Mouse (Mus musculus) liver, embryonic 16.5 days (tissue): ENCODE results near the gene Nup93. TPM values are rescaled to one million over a fixed set of nuclear protein-coding genes. Genes with fewer than 3 reads are reported as not detected.

Source experiments
- ATAC-seq: fragments of 200-750 bp; cut with Nextera tagmentation; 2 replicates; pipeline ENCODE4 v1.8.0; 2017; ENCODE audit warnings: low read depth, mild to moderate bottlenecking, moderate number of reproducible peaks, moderate library complexity
- H3K27ac ChIP-seq: fragments of 300-500 bp; sonication (generic); 2 replicates; pipeline ENCODE4 v1.5.1; 2014; ENCODE audit warnings: mild to moderate bottlenecking, low read length
- H3K27me3 ChIP-seq: fragments of 300-500 bp; sonication (generic); 2 replicates; pipeline ENCODE4 v1.6.1; 2014; ENCODE audit warnings: low read depth, low read length, mixed read lengths; ENCODE audit not compliant: control insufficient read depth, insufficient read depth
- H3K36me3 ChIP-seq: fragments of 300-500 bp; sonication (generic); 2 replicates; pipeline ENCODE4 v1.6.1; 2014; ENCODE audit warnings: mild to moderate bottlenecking; ENCODE audit not compliant: control insufficient read depth, insufficient read depth
- H3K4me1 ChIP-seq: fragments of 300-500 bp; sonication (generic); 2 replicates; pipeline ENCODE4 v1.6.1; 2014; ENCODE audit warnings: low read depth, low read length, mixed read lengths; ENCODE audit not compliant: control insufficient read depth
- H3K4me2 ChIP-seq: fragments of 300-500 bp; sonication (generic); 2 replicates; pipeline ENCODE4 v1.6.1; 2014; ENCODE audit warnings: low read depth, low read length, mixed read lengths
- H3K4me3 ChIP-seq: fragments of 300-500 bp; sonication (generic); 2 replicates; pipeline ENCODE4 v1.5.1; 2014; ENCODE audit warnings: low read depth, mild to moderate bottlenecking, low read length
- H3K9ac ChIP-seq: fragments of 300-500 bp; sonication (generic); 2 replicates; pipeline ENCODE4 v1.6.1; 2014; ENCODE audit warnings: low read depth, low read length
- H3K9me3 ChIP-seq: fragments of 300-500 bp; sonication (generic); replicated peaks from 2 replicates; pipeline ENCODE4 v1.6.1; 2016; ENCODE audit warnings: low read length; ENCODE audit not compliant: control insufficient read depth
- WGBS: fragments of 180-500 bp; shearing (Covaris S2); extraction: QIAGEN DNeasy Blood & Tissue Kit; methylation state at CpG from one replicate; pipeline ENCODE4 v1.1.7; 2014; ENCODE audit not compliant: insufficient replicate concordance; 5-methylcytosine and 5-hydroxymethylcytosine counted together
- polyA plus RNA-seq: library from polyadenylated mRNA; unstranded; fragments of >200 nt; fragmentation: Nextera tagmentation; extraction: Ambion mirVana; gene quantifications from 2 replicates; pipeline ENCODE4 v1.2.1, GENCODE M21; 2015

Gene Nup93
- polyA plus RNA-seq, 1 experiment from 2014 or later = 34.0 TPM

GRCm38 (mm10) chr8:94272612-94273011, 58.2 kb downstream of the Nup93 start:
- no peak for ATAC-seq
- Histone ChIP-seq H3K36me3 (no peaks in the 10 kb centered on the region), H3K27ac (no peak overlapping the region), H3K4me2 (no peak overlapping the region), H3K4me3 (no peak overlapping the region), H3K27me3 (no peaks in the 10 kb centered on the region), H3K9me3 (no peaks in the 10 kb centered on the region), H3K4me1 (no peaks in the 10 kb centered on the region), H3K9ac (no peak overlapping the region)
- WGBS = 34% methylated on average over 3 of the region's 3 CpGs

- no peaks in the 10 kb centered on the region for H3K9me3 ChIP-seq
- 78% methylated on average over 5 of the region's 5 CpGs for WGBS
- ATAC-seq = no peak
- no peak overlapping the region for H3K9ac ChIP-seq
- no peaks in the 10 kb centered on the region for H3K4me1 ChIP-seq
- no peaks in the 10 kb centered on the region for H3K36me3 ChIP-seq
- H3K27ac ChIP-seq = no peak overlapping the region
- no peaks in the 10 kb centered on the region for H3K27me3 ChIP-seq
- no peak overlapping the region for H3K4me2 ChIP-seq
- H3K4me3 ChIP-seq = no peak overlapping the region
Measured at GRCm38 (mm10) chr8:94273289-94273850, 59.0 kb downstream of the Nup93 start.

GRCm38 (mm10) chr8:94274030-94274429, 59.7 kb downstream of the Nup93 start:
- 60% methylated on average over 5 of the region's 5 CpGs for WGBS
- Histone ChIP-seq H3K9me3 (no peaks in the 10 kb centered on the region), H3K4me2 (no peak overlapping the region), H3K4me3 (no peak overlapping the region), H3K4me1 (no peaks in the 10 kb centered on the region), H3K27ac (no peak overlapping the region), H3K9ac (no peak overlapping the region), H3K27me3 (no peaks in the 10 kb centered on the region), H3K36me3 (no peaks in the 10 kb centered on the region)
- ATAC-seq = no peak

DNA sequence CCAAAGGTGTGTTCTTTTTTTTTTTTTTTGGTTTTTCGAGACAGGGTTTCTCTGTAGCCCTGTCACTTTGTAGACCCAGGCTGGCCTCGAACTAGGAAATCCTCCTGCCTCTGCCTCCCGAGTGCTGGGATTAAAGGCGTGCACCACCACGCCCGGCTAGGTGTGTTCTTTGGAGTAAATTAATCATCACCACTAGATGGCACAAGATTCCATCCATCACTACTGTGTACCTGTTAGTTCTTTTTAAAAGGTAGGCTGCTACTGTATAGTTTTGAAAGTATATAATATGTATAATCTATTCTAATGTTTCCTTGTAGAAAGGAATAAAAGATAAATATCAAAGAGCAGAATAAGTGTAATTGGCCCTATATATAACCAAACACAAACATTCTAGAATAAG, 63.9 kb downstream of the Nup93 start:
- H3K27me3 ChIP-seq = no peaks in the 10 kb centered on the region
- 72% methylated on average over 6 of the region's 6 CpGs for WGBS
- H3K27ac ChIP-seq = no peak overlapping the region
- no peak overlapping the region for H3K4me3 ChIP-seq
- H3K9ac ChIP-seq = no peak overlapping the region
- no peaks in the 10 kb centered on the region for H3K9me3 ChIP-seq
- no peaks in the 10 kb centered on the region for H3K36me3 ChIP-seq
- no peaks in the 10 kb centered on the region; the same call in 1 of the 2 replicates for H3K4me1 ChIP-seq
- ATAC-seq = no peak
- no peak overlapping the region for H3K4me2 ChIP-seq

DNA sequence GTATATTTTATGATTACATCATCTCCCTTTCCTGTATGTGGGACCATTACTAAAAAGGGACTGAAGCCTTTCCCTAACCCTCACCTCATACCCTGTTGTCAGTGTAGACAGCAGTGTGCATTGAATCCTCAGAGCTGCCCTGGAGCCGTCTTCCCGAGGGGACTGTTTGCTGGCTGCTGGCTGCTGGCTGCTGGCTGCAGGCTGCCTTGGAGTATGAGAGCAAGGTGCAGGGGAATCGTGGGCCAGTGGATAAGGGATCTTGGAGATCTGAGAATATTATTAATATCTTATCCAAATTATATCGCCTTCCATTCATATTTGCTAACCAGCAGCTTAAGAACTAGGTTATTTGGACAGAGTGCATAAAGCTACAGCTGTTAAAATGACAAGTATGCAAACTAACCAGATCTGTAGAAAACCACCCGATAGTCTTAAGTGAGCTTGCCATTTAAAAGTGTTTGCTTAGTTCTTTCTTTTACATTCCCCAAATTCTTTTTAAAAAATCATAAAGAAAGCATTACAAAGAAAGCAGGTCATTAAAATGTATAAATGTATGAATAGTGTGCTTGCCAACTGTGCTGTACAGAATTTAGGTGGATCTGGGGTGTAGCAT, 65.7 kb downstream of the Nup93 start:
- Histone ChIP-seq H3K4me2 (no peak overlapping the region), H3K27ac (no peak overlapping the region), H3K4me1 (no peaks in the 10 kb centered on the region; the same call in 1 of the 2 replicates), H3K9ac (no peak overlapping the region), H3K9me3 (no peaks in the 10 kb centered on the region), H3K36me3 (no peaks in the 10 kb centered on the region), H3K4me3 (no peak overlapping the region), H3K27me3 (no peaks in the 10 kb centered on the region)
- WGBS = 73% methylated on average over 5 of the region's 5 CpGs
- ATAC-seq = no peak

DNA sequence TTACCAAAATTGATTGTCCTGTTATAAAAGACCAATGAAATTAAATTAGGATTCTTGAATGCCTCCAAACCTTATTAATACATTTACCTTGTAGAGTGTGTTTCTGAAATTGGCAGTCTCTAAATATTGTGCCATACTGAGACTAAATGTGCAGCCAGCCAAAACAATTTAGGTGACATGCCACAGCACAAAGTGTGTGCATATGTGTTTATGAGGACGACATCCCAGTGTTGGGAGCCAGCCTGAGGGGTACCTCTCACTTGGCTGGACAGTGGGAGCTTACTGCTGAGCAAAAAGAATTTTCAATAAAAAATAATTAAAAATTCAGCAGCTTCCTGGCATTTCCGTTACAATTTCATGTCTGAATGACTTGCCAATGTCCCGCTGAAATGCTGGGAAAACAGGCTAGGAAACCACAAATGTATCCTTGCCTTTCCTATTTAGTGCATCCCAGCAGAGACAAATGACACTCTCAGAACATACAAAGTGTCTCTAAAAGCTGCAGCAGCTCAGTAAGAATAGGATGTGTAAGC, 68.2 kb downstream of the Nup93 start:
- 81% methylated on average over 3 of the region's 3 CpGs for WGBS
- Histone ChIP-seq H3K9me3 (no peaks in the 10 kb centered on the region), H3K9ac (no peak overlapping the region), H3K36me3 (no peaks in the 10 kb centered on the region), H3K4me1 (no peaks in the 10 kb centered on the region; the same call in 1 of the 2 replicates), H3K27ac (no peak overlapping the region), H3K4me3 (no peak overlapping the region), H3K27me3 (no peaks in the 10 kb centered on the region), H3K4me2 (no peak overlapping the region)
- ATAC-seq = no peak

DNA sequence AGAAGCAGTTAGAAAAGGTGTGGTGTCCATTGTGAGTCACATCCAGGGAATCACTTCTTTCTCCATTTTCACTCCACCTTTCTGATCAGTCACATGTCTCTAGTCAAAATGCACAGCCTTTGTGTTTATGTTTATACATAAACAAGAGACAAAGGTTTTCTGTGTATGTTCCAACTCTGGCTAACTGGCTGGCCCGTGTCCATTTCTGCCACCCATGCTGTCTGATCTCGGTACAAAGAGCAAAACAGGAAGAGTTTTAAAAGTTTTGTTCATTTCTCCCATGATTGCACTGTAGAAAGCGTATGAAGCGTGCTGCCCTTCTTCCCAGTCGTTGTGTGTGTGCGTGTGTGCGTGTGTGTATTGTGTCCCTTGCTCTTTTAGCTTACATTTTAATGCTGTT, 69.8 kb downstream of the Nup93 start:
- Histone ChIP-seq H3K4me1 (no peaks in the 10 kb centered on the region; the same call in 1 of the 2 replicates), H3K4me3 (no peak overlapping the region), H3K27ac (no peak overlapping the region), H3K36me3 (no peaks in the 10 kb centered on the region), H3K9me3 (no peaks in the 10 kb centered on the region), H3K4me2 (no peak overlapping the region), H3K9ac (no peak overlapping the region), H3K27me3 (no peaks in the 10 kb centered on the region)
- no peak for ATAC-seq
- 83% methylated on average over 7 of the region's 7 CpGs for WGBS

DNA sequence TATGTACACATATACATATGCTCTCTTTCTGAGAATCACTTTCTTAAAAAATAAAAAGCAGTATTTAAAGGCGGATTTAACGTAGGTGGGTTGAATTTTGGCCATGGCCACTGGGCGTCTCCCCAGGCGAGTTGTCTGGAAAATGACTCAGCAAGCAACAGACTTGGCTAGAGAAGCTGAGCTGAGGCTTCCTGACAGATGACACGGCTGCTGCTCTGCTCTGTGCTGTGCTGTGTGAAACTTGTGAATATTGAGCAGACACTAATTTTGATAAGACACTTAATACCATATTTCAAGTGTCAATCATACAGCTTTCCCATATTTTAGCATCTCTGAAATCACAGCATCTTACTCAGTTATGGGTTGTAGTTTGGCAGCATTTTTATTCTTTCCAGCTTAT, 76.2 kb downstream of the Nup93 start:
- no peak overlapping the region for H3K4me3 ChIP-seq
- no peaks in the 10 kb centered on the region for H3K36me3 ChIP-seq
- no peak overlapping the region for H3K4me2 ChIP-seq
- no peaks in the 10 kb centered on the region for H3K9me3 ChIP-seq
- H3K27me3 ChIP-seq = no peaks in the 10 kb centered on the region
- H3K9ac ChIP-seq = no peak overlapping the region
- 41% methylated on average over 5 of the region's 5 CpGs for WGBS
- peaks cover 8% of the 10 kb centered on the region for H3K4me1 ChIP-seq
- no peak for ATAC-seq
- no peak overlapping the region for H3K27ac ChIP-seq

GRCm38 (mm10) chr8:94292072-94292471, 77.7 kb downstream of the Nup93 start:
- Histone ChIP-seq H3K27ac (no peak overlapping the region), H3K9me3 (no peaks in the 10 kb centered on the region), H3K36me3 (no peaks in the 10 kb centered on the region), H3K4me3 (no peak overlapping the region), H3K4me2 (no peak overlapping the region), H3K27me3 (no peaks in the 10 kb centered on the region), H3K4me1 (peaks cover 12% of the 10 kb centered on the region), H3K9ac (no peak overlapping the region)
- ATAC-seq = no peak
- 75% methylated on average over 6 of the region's 6 CpGs for WGBS
